Mouse (Mus musculus): ENCODE results near the gene Trmu. TPM values are rescaled to one million over a fixed set of nuclear protein-coding genes. Genes with fewer than 3 reads are reported as not detected.
"Not testable (repeated sequence)": the region's sequence is repeated elsewhere in the genome, so short reads cannot be mapped to it uniquely, and the experiment has no call there.

Gene Trmu
- polyA plus RNA-seq, 1 experiment from 2014 or later = 40.8 TPM

DNA sequence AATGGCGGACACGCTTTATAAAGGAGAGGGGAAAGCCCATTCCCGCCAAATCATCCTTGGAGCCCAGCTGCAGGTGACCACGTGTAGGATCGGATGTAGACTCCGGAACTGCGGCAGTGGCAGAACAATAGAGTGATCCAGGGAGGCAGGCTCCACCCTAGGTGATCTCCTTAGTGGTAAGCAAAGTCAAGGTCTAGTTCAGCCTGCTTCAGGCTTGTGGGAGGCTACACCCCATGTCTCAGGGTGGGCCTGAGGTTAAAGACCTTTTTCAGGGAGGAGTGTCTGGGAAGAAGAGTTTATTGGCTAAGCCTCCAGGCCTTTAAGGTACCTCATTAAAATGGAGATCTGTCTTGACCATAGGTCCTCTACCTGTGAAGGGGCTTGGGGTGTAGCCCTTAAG lies 13.2 kb upstream of the Trmu start:
- not testable (repeated sequence) for H3K27ac ChIP-seq; ATAC-seq (ENCODE audit: low FRiP score); H3K4me1 ChIP-seq (replicated peaks); H3K9ac ChIP-seq; H3K4me3 ChIP-seq; H3K27me3 ChIP-seq; H3K4me2 ChIP-seq; H3K9me3 ChIP-seq
- H3K36me3 ChIP-seq = peaks cover 37% of the 10 kb centered on the region
- 93% methylated on average over 7 of the region's 7 CpGs for WGBS

DNA sequence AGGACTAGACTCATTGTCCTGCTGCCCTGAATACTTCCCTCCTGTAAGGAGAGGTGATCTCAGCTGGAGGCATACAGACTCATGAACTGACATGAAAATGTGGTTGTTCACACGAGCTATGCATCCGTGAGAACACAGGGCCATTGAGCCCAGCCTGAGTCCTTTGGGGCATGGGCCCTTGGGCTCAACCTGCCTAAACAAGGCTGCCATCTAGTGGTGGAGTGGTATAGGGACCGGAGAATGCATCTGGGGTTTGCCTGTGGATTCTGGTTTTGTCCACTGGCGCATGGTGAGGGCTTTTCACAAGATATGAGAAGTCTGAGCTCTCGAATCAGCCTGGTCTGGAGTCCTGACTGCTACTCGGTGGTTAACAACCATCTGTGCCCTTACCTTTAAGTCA lies 11.4 kb upstream of the Trmu start:
- H3K4me3 ChIP-seq = no peak overlapping the region
- no peaks in the 10 kb centered on the region for H3K9me3 ChIP-seq
- 51% methylated on average over 6 of the region's 6 CpGs for WGBS
- no peak overlapping the region for H3K27ac ChIP-seq
- H3K9ac ChIP-seq = no peak overlapping the region
- H3K36me3 ChIP-seq = peaks cover 37% of the 10 kb centered on the region
- no peaks in the 10 kb centered on the region for H3K27me3 ChIP-seq
- no peak for ATAC-seq (ENCODE audit: low FRiP score)
- H3K4me1 ChIP-seq (replicated peaks) = no peaks in the 10 kb centered on the region
- H3K4me2 ChIP-seq = no peak overlapping the region

DNA sequence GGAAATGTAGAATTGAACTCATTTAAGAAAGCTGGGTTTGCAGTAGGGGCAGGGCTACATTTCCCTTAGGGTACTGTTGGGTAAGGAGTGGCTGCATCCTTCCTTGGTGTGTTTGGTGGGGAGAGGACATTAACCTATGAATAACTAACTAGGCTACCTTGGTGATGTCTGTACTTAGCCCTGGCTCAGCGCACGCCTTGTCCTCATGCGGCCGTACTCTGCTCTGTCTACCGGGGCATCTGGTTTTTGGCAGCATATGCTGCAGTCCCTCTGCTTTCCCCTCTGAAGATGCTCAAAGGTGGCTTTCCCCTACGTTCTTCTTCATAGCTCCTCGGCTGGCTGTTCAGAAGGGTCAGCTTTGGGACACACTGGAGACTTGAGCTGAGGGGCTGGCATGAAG lies 1.8 kb upstream of the Trmu start:
- peaks cover 13% of the 10 kb centered on the region for H3K36me3 ChIP-seq
- no peak overlapping the region for H3K9ac ChIP-seq
- no peak for ATAC-seq (ENCODE audit: low FRiP score)
- no peak overlapping the region for H3K27ac ChIP-seq
- H3K27me3 ChIP-seq = no peaks in the 10 kb centered on the region
- H3K4me1 ChIP-seq (replicated peaks) = peaks cover 26% of the 10 kb centered on the region
- WGBS = 96% methylated on average over 7 of the region's 7 CpGs
- H3K9me3 ChIP-seq = no peaks in the 10 kb centered on the region
- no peak overlapping the region for H3K4me2 ChIP-seq
- H3K4me3 ChIP-seq = no peak overlapping the region

DNA sequence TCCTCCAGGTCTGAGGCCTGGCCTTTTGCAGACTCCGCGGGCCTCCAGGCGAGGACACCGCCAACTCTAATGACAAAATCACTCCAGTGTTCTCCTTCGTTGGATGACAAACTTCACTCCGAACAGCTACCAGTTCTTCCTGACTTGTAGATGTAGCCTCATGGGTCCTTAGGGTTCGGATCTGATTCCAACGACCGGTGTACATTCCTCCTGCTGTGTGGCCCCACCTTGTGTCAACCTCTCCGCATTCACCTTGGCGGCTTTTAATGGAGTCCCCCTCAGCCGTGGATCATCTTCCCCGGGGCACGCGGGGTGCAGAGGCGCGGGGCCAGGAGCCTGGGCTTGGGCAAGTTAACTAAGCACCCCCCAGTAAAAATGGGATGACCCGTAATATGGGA lies 385 bp downstream of the Trmu start:
- ATAC-seq (ENCODE audit: low FRiP score) = peak; percentile 61; the same call in 1 of the 2 replicates
- WGBS = 2% methylated on average over 18 of the region's 18 CpGs

DNA sequence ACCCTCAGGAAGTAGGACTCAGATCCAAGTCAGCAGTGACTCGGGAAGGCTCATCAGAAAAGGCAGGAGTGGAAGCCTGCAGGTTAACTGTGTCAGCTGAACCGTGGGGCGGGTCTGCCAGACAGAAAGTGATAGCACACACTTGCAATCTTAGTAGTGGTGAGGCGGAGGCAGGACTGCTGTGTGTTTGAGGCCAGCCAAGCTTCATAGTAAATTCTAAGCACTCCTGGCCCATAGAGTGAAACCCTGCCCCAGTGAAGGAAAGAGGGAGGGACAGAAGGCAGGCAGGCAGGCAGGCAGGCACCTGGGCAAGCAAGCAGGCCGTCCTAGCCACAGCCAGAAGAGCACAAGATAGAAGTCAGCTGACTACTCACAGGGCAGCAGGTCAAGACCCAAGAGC lies 6.5 kb downstream of the Trmu start:
- no peak overlapping the region for H3K9ac ChIP-seq
- no peaks in the 10 kb centered on the region for H3K27me3 ChIP-seq
- H3K36me3 ChIP-seq = peaks cover 65% of the 10 kb centered on the region
- H3K4me1 ChIP-seq (replicated peaks) = peaks cover 4% of the 10 kb centered on the region
- WGBS = 89% methylated on average over 5 of the region's 5 CpGs
- H3K4me2 ChIP-seq = no peak overlapping the region
- H3K27ac ChIP-seq = no peak overlapping the region
- no peaks in the 10 kb centered on the region for H3K9me3 ChIP-seq
- ATAC-seq (ENCODE audit: low FRiP score) = no peak
- no peak overlapping the region for H3K4me3 ChIP-seq

More for the DNA sequence above, 385 bp downstream of the Trmu start:
- Histone ChIP-seq H3K4me1 (replicated peaks) (peaks cover 26% of the 10 kb centered on the region), H3K27ac (peak overlapping the region; percentile 85), H3K9ac (peak overlapping the region; percentile 85), H3K4me2 (peak overlapping the region; percentile 96), H3K4me3 (peak overlapping the region; percentile 69), H3K36me3 (peaks cover 31% of the 10 kb centered on the region), H3K9me3 (no peaks in the 10 kb centered on the region), H3K27me3 (no peaks in the 10 kb centered on the region)

DNA sequence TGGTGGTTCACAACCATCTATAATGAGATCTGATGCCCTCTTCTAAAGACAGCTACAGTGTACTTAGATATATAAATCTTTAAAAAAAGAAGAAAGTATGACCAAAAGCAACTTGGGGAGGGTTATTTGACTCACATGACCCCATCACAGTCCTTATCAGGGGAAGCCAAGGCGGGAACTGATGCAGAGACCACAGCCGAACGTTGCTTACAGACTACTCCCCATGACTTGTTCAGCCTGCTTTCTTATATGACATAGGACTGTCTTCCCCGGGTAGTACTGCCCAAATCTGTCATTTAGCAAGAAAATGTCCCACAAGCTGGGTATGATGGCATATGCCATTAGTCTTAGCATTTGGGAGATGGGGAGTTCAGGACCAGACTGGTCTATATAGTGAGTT lies 10.1 kb downstream of the Trmu start:
- Histone ChIP-seq H3K9me3 (no peaks in the 10 kb centered on the region), H3K27ac (no peak overlapping the region), H3K36me3 (peaks cover 72% of the 10 kb centered on the region), H3K4me3 (no peak overlapping the region), H3K4me2 (no peak overlapping the region), H3K4me1 (replicated peaks) (peaks cover 23% of the 10 kb centered on the region), H3K9ac (no peak overlapping the region), H3K27me3 (no peaks in the 10 kb centered on the region)
- ATAC-seq (ENCODE audit: low FRiP score) = no peak
- 95% methylated on average over 4 of the region's 4 CpGs for WGBS

DNA sequence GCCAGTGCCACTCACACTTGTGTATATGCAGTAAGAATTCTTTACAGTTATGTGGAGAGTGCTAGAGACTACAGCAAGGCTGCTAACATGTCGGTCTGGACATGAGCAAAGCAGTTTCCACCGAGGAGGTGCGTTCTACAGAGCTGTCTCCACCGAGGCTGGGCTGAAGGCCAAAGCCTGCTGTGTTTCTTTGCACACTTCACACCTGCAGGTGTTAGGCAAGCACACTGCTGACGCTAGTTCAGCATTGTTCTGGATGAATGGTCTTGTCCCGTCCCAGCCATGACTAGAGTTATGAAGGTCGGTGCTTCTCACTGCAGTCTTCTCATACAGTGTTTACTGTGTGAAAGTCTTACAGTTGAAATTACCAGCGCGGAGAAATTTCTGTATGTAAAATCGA lies 12.9 kb downstream of the Trmu start:
- Histone ChIP-seq H3K4me3 (no peak overlapping the region), H3K9me3 (no peaks in the 10 kb centered on the region), H3K27me3 (no peaks in the 10 kb centered on the region), H3K9ac (no peak overlapping the region), H3K4me2 (no peak overlapping the region), H3K36me3 (peaks cover 71% of the 10 kb centered on the region), H3K27ac (peak overlapping the region; percentile 83), H3K4me1 (replicated peaks) (peaks cover 23% of the 10 kb centered on the region)
- WGBS = 60% methylated on average over 10 of the region's 10 CpGs
- ATAC-seq (ENCODE audit: low FRiP score) = no peak

DNA sequence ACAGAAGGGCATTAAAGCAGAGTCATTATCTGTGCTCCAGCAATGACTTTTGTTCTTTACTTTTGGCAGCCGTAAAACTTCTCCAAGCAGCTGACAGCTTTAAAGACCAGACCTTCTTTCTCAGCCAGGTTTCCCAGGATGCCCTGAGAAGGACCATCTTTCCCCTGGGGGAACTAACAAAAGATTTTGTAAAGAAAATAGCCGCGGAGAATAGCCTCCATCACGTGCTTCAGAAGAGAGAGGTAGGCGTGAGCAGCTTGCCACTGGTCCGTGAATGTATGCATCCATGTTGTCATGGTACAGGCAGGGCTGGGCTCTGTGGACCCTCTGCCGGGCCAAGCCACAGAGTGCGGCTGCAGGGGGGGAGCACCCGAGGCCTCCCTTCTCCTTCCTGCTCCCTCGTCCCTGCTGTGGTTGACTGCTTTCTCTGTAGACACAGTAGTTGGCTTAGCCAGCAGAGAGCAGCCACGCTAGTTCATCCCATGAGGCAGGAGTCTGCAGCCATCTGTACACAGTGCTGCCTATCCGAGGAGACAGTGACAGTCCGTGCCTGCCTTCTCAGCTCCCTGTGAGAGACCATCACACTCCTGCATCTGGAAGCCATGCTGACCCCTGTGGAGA lies 13.5 kb downstream of the Trmu start:
- Histone ChIP-seq H3K9ac (peak overlapping the region; percentile 55; the same call in 1 of the 2 replicates), H3K4me3 (no peak overlapping the region), H3K27ac (peak overlapping the region; percentile 83), H3K27me3 (no peaks in the 10 kb centered on the region), H3K36me3 (peaks cover 77% of the 10 kb centered on the region), H3K9me3 (no peaks in the 10 kb centered on the region), H3K4me1 (replicated peaks) (peaks cover 23% of the 10 kb centered on the region), H3K4me2 (0 out of 2 replicates have a peak overlapping the region, but pooled peaks have one; percentile 2)
- WGBS = 41% methylated on average over 13 of the region's 13 CpGs
- ATAC-seq (ENCODE audit: low FRiP score) = peak; percentile 88

DNA sequence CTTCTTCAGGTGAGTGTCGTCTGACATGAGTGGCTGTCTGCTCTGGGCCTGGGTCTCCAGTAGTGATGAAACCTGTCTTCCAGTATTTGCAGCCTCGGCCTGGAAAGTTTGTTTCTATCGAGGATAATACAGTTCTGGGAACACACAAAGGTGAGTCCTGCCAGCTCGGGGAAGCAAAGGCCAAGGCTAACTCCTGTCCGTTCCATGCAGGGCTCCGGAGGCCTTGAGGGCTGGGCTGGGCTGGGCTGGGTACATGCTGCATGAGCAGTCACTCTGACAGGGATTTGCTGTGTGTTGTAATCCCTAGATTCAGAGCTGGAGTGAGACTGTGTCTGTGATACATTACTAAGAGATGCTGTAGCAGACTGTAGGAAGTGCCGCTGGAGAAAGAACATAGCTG lies 14.8 kb downstream of the Trmu start:
- peaks cover 80% of the 10 kb centered on the region for H3K36me3 ChIP-seq
- H3K27me3 ChIP-seq = no peaks in the 10 kb centered on the region
- H3K9ac ChIP-seq = no peak overlapping the region
- H3K27ac ChIP-seq = peak overlapping the region; percentile 83; the same call in 1 of the 2 replicates
- ATAC-seq (ENCODE audit: low FRiP score) = no peak
- H3K4me2 ChIP-seq = no peak overlapping the region
- no peak overlapping the region for H3K4me3 ChIP-seq
- no peaks in the 10 kb centered on the region for H3K9me3 ChIP-seq
- 90% methylated on average over 7 of the region's 7 CpGs for WGBS
- peaks cover 23% of the 10 kb centered on the region for H3K4me1 ChIP-seq (replicated peaks)

DNA sequence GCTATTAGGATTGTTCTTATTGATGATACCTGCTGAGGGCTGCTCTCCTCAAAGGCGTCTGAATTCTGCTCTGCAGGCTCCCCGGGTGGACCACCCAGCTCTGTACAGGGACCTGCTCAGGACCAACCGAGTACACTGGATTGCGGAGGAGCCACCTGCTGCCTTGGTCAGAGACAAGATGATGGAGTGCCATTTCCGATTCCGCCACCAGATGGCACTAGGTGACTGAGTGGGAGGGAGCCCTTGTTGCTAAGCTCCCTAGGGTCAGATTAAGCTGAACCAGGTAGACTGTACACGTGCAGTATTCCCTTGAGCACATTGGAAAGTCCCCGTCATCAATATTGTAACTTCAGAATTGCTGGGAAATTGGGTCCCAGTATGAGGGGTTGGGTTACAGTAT lies 17.2 kb downstream of the Trmu start:
- peaks cover 71% of the 10 kb centered on the region for H3K36me3 ChIP-seq
- H3K9ac ChIP-seq = peak overlapping the region; percentile 51; the same call in 1 of the 2 replicates
- no peak overlapping the region for H3K4me2 ChIP-seq
- WGBS = 17% methylated on average over 8 of the region's 8 CpGs
- ATAC-seq (ENCODE audit: low FRiP score) = no peak; the same call in 1 of the 2 replicates
- H3K4me1 ChIP-seq (replicated peaks) = peaks cover 27% of the 10 kb centered on the region
- no peak overlapping the region for H3K4me3 ChIP-seq
- H3K27ac ChIP-seq = no peak overlapping the region
- no peaks in the 10 kb centered on the region for H3K27me3 ChIP-seq
- no peaks in the 10 kb centered on the region for H3K9me3 ChIP-seq

DNA sequence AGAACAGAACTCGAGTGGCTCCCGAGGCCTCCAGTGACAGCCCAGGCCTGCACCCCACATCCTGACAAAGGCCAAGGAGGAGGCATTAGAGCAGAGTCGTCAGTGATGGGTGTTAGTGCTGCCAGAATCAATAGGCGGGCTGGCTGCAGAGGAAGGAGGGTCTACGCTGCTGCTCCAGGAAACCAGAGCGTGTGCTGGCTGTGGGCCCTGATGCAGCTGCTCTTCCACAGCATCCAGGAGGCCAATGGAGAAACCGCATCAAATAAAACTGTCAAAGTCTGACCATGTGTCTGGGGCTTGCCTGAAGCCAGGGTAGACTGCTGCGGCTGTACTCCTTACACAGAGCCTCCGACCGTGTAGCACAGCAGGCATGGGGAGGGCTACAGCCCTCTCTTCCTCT lies 18.0 kb downstream of the Trmu start:
- H3K4me1 ChIP-seq (replicated peaks) = peaks cover 21% of the 10 kb centered on the region
- WGBS = 92% methylated on average over 10 of the region's 10 CpGs
- no peak overlapping the region for H3K27ac ChIP-seq
- no peak for ATAC-seq (ENCODE audit: low FRiP score)
- H3K4me3 ChIP-seq = no peak overlapping the region
- peaks cover 68% of the 10 kb centered on the region for H3K36me3 ChIP-seq
- H3K9me3 ChIP-seq = no peaks in the 10 kb centered on the region
- no peak overlapping the region for H3K4me2 ChIP-seq
- no peaks in the 10 kb centered on the region for H3K27me3 ChIP-seq
- peak overlapping the region; percentile 51; the same call in 1 of the 2 replicates for H3K9ac ChIP-seq

DNA sequence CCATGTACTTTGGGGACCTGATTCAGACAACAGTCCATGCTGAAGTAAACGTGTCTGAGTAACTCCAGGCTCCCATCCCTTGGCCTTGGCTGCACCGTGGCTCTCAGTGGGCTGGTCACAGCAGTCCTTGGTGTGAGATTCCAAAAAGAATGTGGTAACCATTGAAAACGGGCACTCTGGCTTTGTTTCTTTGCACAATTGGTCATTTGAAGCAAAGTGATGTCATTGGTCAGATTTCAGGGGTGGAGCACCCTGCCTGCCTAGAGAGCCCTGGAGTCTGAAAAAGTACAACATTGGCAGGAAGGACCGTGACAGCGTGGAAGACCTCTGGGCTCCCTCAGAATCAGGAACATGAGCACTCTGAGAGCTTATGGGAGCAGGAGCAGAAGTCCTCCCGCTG lies 20.3 kb downstream of the Trmu start:
- H3K27me3 ChIP-seq = no peaks in the 10 kb centered on the region
- H3K9ac ChIP-seq = no peak overlapping the region
- peaks cover 52% of the 10 kb centered on the region for H3K36me3 ChIP-seq
- H3K4me2 ChIP-seq = no peak overlapping the region
- no peak overlapping the region for H3K27ac ChIP-seq
- WGBS = 46% methylated on average over 6 of the region's 6 CpGs
- peaks cover 4% of the 10 kb centered on the region; the same call in 1 of the 2 replicates for H3K4me1 ChIP-seq (replicated peaks)
- no peak overlapping the region for H3K4me3 ChIP-seq
- no peaks in the 10 kb centered on the region for H3K9me3 ChIP-seq
- ATAC-seq (ENCODE audit: low FRiP score) = no peak

DNA sequence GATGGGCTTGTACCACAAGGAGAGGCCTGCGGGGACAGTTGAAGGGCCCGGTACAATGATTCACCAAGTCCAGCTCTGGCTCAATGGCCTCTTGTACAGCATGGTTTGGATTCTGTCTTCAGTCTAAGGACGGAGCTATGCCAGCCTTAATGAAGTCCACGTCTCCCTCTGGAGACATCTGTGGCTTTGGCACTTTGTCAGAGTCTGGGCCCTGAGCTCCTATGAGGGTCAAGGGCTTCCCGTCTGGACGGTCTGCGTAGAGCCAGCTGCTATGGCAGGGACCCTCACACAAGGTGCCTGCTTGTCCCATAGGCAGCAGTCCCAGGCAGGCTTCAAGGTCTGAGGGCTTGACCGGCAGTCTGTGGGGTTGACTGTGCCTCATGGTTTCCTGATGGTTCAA lies 21.2 kb downstream of the Trmu start:
- Histone ChIP-seq H3K4me1 (replicated peaks) (peaks cover 4% of the 10 kb centered on the region; the same call in 1 of the 2 replicates), H3K9me3 (no peaks in the 10 kb centered on the region), H3K9ac (no peak overlapping the region), H3K36me3 (peaks cover 43% of the 10 kb centered on the region), H3K27me3 (no peaks in the 10 kb centered on the region), H3K4me3 (no peak overlapping the region), H3K4me2 (no peak overlapping the region), H3K27ac (peak overlapping the region; percentile 19; the same call in 1 of the 2 replicates)
- ATAC-seq (ENCODE audit: low FRiP score) = no peak
- WGBS = 85% methylated on average over 8 of the region's 8 CpGs

Measured in hindbrain, embryonic 13.5 days (tissue).